ENCODE assay signal across 14 mouse cellular contexts in the genomic region with DNA sequence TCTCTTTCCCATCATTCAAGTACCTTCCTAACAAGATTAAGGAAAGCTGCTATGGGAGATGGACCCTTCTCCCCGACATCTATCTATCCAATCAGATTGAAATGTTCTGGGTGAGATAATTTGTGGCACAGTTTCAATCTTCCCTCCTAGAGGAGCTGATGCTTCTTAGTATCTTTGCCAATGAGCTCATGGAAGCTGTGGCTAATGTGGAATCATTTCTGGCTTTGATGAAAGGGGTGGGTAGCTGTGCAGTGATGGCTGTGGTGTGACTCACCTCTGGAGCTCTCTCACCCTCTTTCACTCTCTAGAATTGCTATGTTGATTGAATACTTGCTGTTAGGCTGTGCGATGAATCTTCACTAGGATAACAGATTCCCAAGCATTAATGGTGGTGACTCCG.
"Had no signal": no experiment of that assay in that cellular context is flagged by ENCODE, and none has a peak within 500 bp of the region (broad histone marks: within the 10 kb centered on the region; RNA-seq: fewer than 3 reads in every experiment).

No protein-coding gene starts in this region.

- H3K9ac ChIP-seq: kidney, embryonic 15.5 days; limb, embryonic 13.5 days; liver, embryonic 14.5 days; neural tube, embryonic 12.5 days had no signal

- H3K27me3 ChIP-seq: kidney, embryonic 15.5 days; limb, embryonic 13.5 days; neural tube, embryonic 12.5 days had no signal

- H3K9me3 ChIP-seq: kidney, embryonic 15.5 days; limb, embryonic 13.5 days; midbrain, embryonic 10.5 days; neural tube, embryonic 12.5 days had no signal

- DNase-seq: kidney, postnatal 25 days; layer of hippocampus, adult 9-11 months; left cerebral cortex, postnatal 4 days; lung, adult 18-20 months; lung, postnatal 4 days; midbrain, embryonic 14.5 days; spleen, adult 18-20 months; thymus, adult 18-20 months; thymus, postnatal 14 days had no signal

- H3K36me3 ChIP-seq: kidney, embryonic 15.5 days; limb, embryonic 13.5 days; midbrain, embryonic 10.5 days; neural tube, embryonic 12.5 days had no signal

- H3K4me2 ChIP-seq: kidney, embryonic 15.5 days; limb, embryonic 13.5 days; neural tube, embryonic 12.5 days had no signal

- H3K4me1 ChIP-seq: kidney, embryonic 15.5 days; limb, embryonic 13.5 days; midbrain, embryonic 10.5 days; neural tube, embryonic 12.5 days had no signal

- H3K27ac ChIP-seq: kidney, embryonic 15.5 days; limb, embryonic 13.5 days; liver, embryonic 14.5 days; midbrain, embryonic 10.5 days; neural tube, embryonic 12.5 days had no signal

- H3K4me3 ChIP-seq: kidney, embryonic 15.5 days; limb, embryonic 13.5 days; midbrain, embryonic 10.5 days; neural tube, embryonic 12.5 days had no signal
